Mouse (Mus musculus): ENCODE measurements at regions not wholly inside any gene's neighbourhood (a gene's known extent, or its start where the extent isn't known, plus 50 kb on each side); places are given as distances from the start of the nearest gene placed in this dataset.

DNA sequence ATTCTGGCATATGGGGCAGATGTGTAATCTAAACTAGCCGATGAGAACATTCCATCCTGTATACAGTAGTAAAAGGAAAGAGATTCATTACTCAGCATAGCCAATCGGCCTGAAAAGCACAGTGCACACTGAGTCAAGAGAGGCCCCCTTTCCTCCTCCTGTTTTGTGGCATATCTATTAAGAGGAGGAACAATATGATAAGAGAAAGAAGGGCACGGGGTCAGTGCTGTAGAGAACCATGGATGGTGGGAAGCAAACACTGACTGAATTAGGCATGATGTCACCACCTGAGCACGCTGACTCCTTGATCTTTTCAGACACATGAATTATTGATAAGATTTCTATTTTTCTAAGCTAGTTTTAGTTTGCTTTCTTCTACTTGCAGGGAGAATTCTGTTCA lies 554.5 kb upstream of the Adamts9 start:
- ATAC-seq (ENCODE audit: insufficient read depth), result no peak
- H3K9me3 ChIP-seq (ENCODE audit: low read depth, low read length), result no peaks in the 10 kb centered on the region
- WGBS, result 44% methylated on average over 4 of the region's 4 CpGs
- no peaks in the 10 kb centered on the region for H3K4me1 ChIP-seq (ENCODE audit: insufficient read depth)
- no peak overlapping the region for H3K27ac ChIP-seq (ENCODE audit: low read depth)
- no peaks in the 10 kb centered on the region for H3K27me3 ChIP-seq (ENCODE audit: insufficient read depth, low read length)
- no peaks in the 10 kb centered on the region for H3K36me3 ChIP-seq (ENCODE audit: insufficient read depth)
- DNase-seq, result no peak
- no peak overlapping the region for H3K9ac ChIP-seq
- TF ChIP-seq CTCF (IDR thresholded peaks at IDR 0.05; ENCODE audit: low read depth), result no peak
- H3K4me3 ChIP-seq (ENCODE audit: low read depth, low read length), result no peak overlapping the region
- H3K4me2 ChIP-seq, result no peak overlapping the region

GRCm38 (mm10) chr6:93488441-93488955 lies 545.2 kb upstream of the Adamts9 start:
- ATAC-seq (ENCODE audit: insufficient read depth) (no peak), DNase-seq (peak; percentile 52)
- H3K36me3 ChIP-seq (ENCODE audit: insufficient read depth), result no peaks in the 10 kb centered on the region
- no peak overlapping the region for H3K27ac ChIP-seq (ENCODE audit: low read depth)
- H3K9me3 ChIP-seq (ENCODE audit: low read depth, low read length), result no peaks in the 10 kb centered on the region
- H3K27me3 ChIP-seq (ENCODE audit: insufficient read depth, low read length), result no peaks in the 10 kb centered on the region
- TF ChIP-seq CTCF (IDR thresholded peaks at IDR 0.05; ENCODE audit: low read depth), result no peak
- H3K4me3 ChIP-seq (ENCODE audit: low read depth, low read length), result no peak overlapping the region
- H3K9ac ChIP-seq, result no peak overlapping the region
- H3K4me1 ChIP-seq (ENCODE audit: insufficient read depth), result no peaks in the 10 kb centered on the region
- 80% methylated on average over 2 of the region's 2 CpGs for WGBS
- H3K4me2 ChIP-seq, result no peak overlapping the region

GRCm38 (mm10) chr6:93478521-93478920 lies 535.2 kb upstream of the Adamts9 start:
- no peak for TF ChIP-seq CTCF (IDR thresholded peaks at IDR 0.05; ENCODE audit: low read depth)
- Histone ChIP-seq H3K36me3 (ENCODE audit: insufficient read depth) (no peaks in the 10 kb centered on the region), H3K9ac (no peak overlapping the region), H3K27ac (ENCODE audit: low read depth) (no peak overlapping the region), H3K4me1 (ENCODE audit: insufficient read depth) (no peaks in the 10 kb centered on the region), H3K27me3 (ENCODE audit: insufficient read depth, low read length) (no peaks in the 10 kb centered on the region), H3K9me3 (ENCODE audit: low read depth, low read length) (no peaks in the 10 kb centered on the region), H3K4me2 (no peak overlapping the region), H3K4me3 (ENCODE audit: low read depth, low read length) (no peak overlapping the region)
- DNase-seq, result no peak
- no peak for ATAC-seq (ENCODE audit: insufficient read depth)
- 92% methylated on average over 2 of the region's 2 CpGs for WGBS

DNA sequence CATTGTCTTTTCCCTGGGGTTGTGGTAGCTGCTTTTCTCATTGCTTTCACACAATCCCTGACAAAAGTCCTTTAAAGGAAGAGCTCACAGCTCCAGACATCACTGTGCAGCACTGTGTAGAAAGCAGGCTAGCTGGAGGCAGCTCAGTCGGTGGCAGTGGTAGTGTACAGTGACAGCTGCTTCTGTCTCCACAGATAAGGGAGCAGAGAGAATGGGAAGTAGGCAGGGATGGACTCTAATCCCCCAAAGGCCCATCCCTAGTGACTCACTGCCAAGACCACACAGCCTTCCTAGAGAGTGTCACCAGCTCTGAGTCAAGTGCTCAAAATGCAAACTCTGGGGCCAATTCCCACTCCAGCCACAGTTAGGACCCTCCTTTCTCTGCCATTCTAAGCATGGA lies 531.7 kb upstream of the Adamts9 start:
- Histone ChIP-seq H3K9me3 (ENCODE audit: low read depth, low read length) (no peaks in the 10 kb centered on the region), H3K9ac (no peak overlapping the region), H3K4me2 (no peak overlapping the region), H3K4me1 (ENCODE audit: insufficient read depth) (no peaks in the 10 kb centered on the region), H3K36me3 (ENCODE audit: insufficient read depth) (no peaks in the 10 kb centered on the region), H3K4me3 (ENCODE audit: low read depth, low read length) (no peak overlapping the region), H3K27me3 (ENCODE audit: insufficient read depth, low read length) (no peaks in the 10 kb centered on the region), H3K27ac (ENCODE audit: low read depth) (no peak overlapping the region)
- 23% methylated on average over 1 of the region's 1 CpGs for WGBS
- TF ChIP-seq CTCF (IDR thresholded peaks at IDR 0.05; ENCODE audit: low read depth), result no peak
- no peak for DNase-seq
- ATAC-seq (ENCODE audit: insufficient read depth), result no peak

- Histone ChIP-seq H3K27ac (ENCODE audit: low read depth) (no peak overlapping the region), H3K27me3 (ENCODE audit: insufficient read depth, low read length) (no peaks in the 10 kb centered on the region), H3K9me3 (ENCODE audit: low read depth, low read length) (no peaks in the 10 kb centered on the region), H3K4me1 (ENCODE audit: insufficient read depth) (no peaks in the 10 kb centered on the region), H3K9ac (no peak overlapping the region), H3K4me2 (no peak overlapping the region), H3K36me3 (ENCODE audit: insufficient read depth) (no peaks in the 10 kb centered on the region), H3K4me3 (ENCODE audit: low read depth, low read length) (no peak overlapping the region)
- 74% methylated on average over 5 of the region's 5 CpGs for WGBS
- ATAC-seq (ENCODE audit: insufficient read depth), result no peak
- DNase-seq, result no peak
- TF ChIP-seq CTCF (IDR thresholded peaks at IDR 0.05; ENCODE audit: low read depth), result no peak
Observed at GRCm38 (mm10) chr6:93467867-93468266, 524.6 kb upstream of the Adamts9 start.

- no peak for TF ChIP-seq CTCF (IDR thresholded peaks at IDR 0.05; ENCODE audit: low read depth)
- no peak overlapping the region for H3K9ac ChIP-seq
- ATAC-seq (ENCODE audit: insufficient read depth), result no peak
- no peaks in the 10 kb centered on the region for H3K4me1 ChIP-seq (ENCODE audit: insufficient read depth)
- DNase-seq, result no peak
- WGBS, result 68% methylated on average over 4 of the region's 4 CpGs
- H3K27me3 ChIP-seq (ENCODE audit: insufficient read depth, low read length), result no peaks in the 10 kb centered on the region
- H3K4me2 ChIP-seq, result no peak overlapping the region
- no peaks in the 10 kb centered on the region for H3K9me3 ChIP-seq (ENCODE audit: low read depth, low read length)
- no peak overlapping the region for H3K27ac ChIP-seq (ENCODE audit: low read depth)
- no peak overlapping the region for H3K4me3 ChIP-seq (ENCODE audit: low read depth, low read length)
- no peaks in the 10 kb centered on the region for H3K36me3 ChIP-seq (ENCODE audit: insufficient read depth)
Observed at GRCm38 (mm10) chr6:93462861-93463260, 519.6 kb upstream of the Adamts9 start.

DNA sequence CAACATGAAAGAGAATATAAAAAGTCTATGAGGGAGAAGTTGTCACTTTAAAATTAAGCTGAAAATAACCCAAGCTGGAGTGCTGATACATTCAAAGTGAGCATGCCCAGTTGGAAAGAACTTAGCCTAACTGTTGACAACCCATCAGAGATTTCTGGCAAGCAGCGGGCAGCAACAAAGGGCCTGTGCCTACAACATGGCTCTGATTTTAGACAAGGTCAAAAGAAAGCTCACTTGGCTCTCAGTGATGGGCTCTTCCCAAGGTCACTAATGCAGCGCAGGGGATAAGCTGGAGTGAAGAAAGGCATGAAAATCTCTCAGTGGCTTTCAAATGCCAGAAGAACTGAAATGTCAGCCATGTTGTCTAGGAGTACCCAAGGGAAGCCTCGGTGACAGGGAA lies 518.1 kb upstream of the Adamts9 start:
- H3K36me3 ChIP-seq (ENCODE audit: insufficient read depth), result no peaks in the 10 kb centered on the region
- WGBS, result 84% methylated on average over 3 of the region's 3 CpGs
- H3K9me3 ChIP-seq (ENCODE audit: low read depth, low read length), result no peaks in the 10 kb centered on the region
- no peaks in the 10 kb centered on the region for H3K27me3 ChIP-seq (ENCODE audit: insufficient read depth, low read length)
- ATAC-seq (ENCODE audit: insufficient read depth), result no peak
- DNase-seq, result no peak
- H3K4me3 ChIP-seq (ENCODE audit: low read depth, low read length), result no peak overlapping the region
- no peak overlapping the region for H3K4me2 ChIP-seq
- H3K27ac ChIP-seq (ENCODE audit: low read depth), result no peak overlapping the region
- TF ChIP-seq CTCF (IDR thresholded peaks at IDR 0.05; ENCODE audit: low read depth), result no peak
- no peaks in the 10 kb centered on the region for H3K4me1 ChIP-seq (ENCODE audit: insufficient read depth)
- H3K9ac ChIP-seq, result no peak overlapping the region

DNA sequence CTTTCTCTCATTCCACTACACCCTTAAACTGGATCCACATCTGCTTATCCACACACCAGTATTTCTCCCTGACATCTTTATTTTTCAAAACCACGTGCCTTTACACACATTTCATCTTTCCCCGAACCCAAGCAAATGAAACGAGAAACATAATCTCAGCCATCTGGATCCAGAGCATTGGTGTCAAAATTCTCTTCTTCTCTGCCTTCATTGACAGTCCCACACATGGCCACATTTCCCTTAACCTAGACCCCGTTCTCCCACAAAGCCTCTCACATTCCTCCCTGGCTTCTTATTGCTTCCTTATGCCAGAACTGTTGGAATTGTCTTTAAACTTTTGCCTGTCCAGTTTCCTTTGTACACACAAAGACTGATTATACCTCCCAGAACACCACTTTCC lies 514.3 kb upstream of the Adamts9 start:
- no peaks in the 10 kb centered on the region for H3K9me3 ChIP-seq (ENCODE audit: low read depth, low read length)
- no peaks in the 10 kb centered on the region for H3K36me3 ChIP-seq (ENCODE audit: insufficient read depth)
- TF ChIP-seq CTCF (IDR thresholded peaks at IDR 0.05; ENCODE audit: low read depth), result no peak
- no peak overlapping the region for H3K27ac ChIP-seq (ENCODE audit: low read depth)
- no peaks in the 10 kb centered on the region for H3K27me3 ChIP-seq (ENCODE audit: insufficient read depth, low read length)
- no peak overlapping the region for H3K4me2 ChIP-seq
- no peak for ATAC-seq (ENCODE audit: insufficient read depth)
- H3K4me3 ChIP-seq (ENCODE audit: low read depth, low read length), result no peak overlapping the region
- no peak overlapping the region for H3K9ac ChIP-seq
- no peaks in the 10 kb centered on the region for H3K4me1 ChIP-seq (ENCODE audit: insufficient read depth)
- 66% methylated on average over 4 of the region's 4 CpGs for WGBS
- no peak for DNase-seq

Data from lung, embryonic 14.5 days (tissue).